Mouse (Mus musculus) retina, embryonic 14.5 days (tissue): ENCODE data around the gene Nprl2.
A peak's percentile ranks its signal among the peaks of the same experiment; 100 is the strongest.

Experiments used
- DNase-seq: peaks from one replicate; pipeline ENCODE4 v3.0.0-alpha.2; 2015; ENCODE audit warnings: low spot score

Nprl2 gene

GRCm38 (mm10) chr9:107577871-107578270, 35.8 kb downstream of the Nprl2 start:
- no peak for DNase-seq

GRCm38 (mm10) chr9:107578587-107578986, 36.6 kb downstream of the Nprl2 start, which contains the start of gene Naa80:
Naa80 (plus strand) TSS chr9:107578887.
- no peak for DNase-seq

- no peak for DNase-seq
Measured at GRCm38 (mm10) chr9:107579023-107579900, 37.2 kb downstream of the Nprl2 start.

- DNase-seq: peak; percentile 76
Measured at GRCm38 (mm10) chr9:107580501-107581317, 38.7 kb downstream of the Nprl2 start, which contains the start of gene Hyal3. Hyal3 (plus strand) TSS chr9:107580818.

DNA sequence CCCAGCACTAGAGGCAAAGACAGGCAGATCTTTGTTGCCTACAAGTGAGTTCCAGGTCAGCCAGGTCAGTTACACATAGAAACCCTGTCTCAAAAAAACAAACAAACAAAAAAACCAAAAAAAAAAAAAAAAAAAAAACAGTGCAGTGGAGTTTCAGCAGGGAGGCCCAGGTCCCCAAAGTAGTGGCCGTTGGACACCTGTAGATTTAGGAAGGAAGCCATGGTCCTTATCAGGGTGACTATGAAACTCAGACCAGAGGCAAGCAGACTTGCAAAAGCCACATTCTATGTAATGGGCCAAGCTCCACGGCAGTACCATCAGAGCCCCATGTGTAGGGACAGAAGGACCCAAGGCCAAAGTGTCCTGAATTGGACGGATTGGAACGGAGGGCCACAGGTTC, 39.6 kb downstream of the Nprl2 start:
- DNase-seq: no peak

GRCm38 (mm10) chr9:107582509-107583062, 40.6 kb downstream of the Nprl2 start:
- DNase-seq: no peak

- no peak for DNase-seq
Measured at GRCm38 (mm10) chr9:107583174-107583573, 41.1 kb downstream of the Nprl2 start.

- no peak for DNase-seq
Measured at GRCm38 (mm10) chr9:107586504-107586903, 44.5 kb downstream of the Nprl2 start.

DNA sequence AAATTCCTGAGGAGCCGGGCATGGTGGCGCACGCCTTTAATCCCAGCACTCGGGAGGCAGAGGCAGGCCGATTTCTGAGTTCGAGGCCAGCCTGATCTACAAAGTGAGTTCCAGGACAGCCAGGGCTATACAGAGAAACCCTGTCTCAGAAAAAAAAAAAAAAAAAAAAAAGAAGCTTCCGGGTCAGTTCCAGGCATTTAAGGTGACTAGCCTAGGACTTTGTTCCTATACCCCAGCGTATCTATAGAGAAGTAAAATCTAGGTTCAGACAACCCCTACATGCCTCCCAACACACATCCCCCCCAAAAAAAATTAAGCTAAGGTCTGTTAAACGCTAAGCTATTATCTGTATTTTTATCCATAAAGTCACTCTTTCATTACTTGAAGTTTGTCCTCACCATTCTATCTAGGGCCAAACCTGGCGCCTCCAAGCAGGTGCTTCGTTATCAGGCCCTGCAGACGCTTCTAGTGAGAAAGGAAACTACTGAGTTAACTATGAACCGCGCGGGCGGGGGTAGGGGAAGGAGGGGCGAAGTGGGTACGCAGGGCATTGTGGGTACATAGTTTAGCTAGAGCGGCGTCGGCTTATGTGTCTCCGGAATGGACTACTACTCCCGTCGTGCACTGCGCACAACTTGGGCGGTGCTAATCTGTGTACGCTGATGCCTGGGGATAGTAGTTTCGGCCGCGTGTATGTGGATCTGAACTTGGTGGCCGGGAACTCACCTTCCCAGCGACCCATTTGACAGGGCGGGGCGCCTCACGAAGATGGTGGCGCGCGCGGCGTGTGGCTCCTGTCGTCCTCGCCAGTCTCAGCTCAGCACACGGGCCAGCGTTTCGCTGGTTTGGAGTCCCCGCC, 45.2 kb downstream of the Nprl2 start, which contains the start of gene Ifrd2:
TSS of gene Ifrd2 (plus strand) at position 669 of the 859 bp plus-strand sequence.
- DNase-seq: peak; percentile 98

DNA sequence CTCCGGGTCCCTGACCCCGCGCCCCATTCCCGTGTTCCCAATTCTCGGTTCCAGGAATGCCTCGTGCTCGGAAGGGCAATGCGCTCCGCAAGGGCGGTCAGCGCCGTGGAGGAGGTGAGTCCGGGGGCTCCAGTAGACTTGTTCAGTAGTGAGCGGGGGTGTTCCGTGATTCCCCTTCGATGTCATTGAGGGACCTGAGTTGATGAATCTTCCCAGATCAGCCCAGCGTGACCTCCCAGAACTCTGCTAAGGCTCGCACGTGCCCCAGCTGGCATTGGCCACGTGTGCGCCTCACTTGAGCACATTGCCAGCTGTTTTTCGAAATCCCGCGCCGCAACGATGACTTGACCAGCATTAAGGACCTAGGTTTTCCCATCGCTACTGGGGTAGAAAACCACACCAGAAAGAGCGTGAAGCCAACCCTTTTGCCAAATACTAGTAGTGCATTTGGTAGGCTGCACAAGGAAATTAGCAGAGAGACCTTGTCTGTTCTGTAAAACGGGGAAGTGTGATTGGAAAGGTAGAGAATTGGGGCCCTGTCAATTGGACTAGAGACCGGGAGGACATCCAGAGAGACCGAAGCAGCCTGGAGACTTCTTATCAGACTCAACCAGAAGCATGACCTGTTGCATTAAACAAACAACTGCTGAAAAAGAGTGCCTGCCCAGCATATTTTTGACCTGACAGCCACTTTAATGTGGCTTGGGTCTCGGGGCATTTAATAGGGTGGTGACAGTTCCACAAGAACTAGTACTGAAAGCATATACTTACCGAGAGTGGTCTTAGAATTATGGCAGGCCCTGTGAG, 46.0 kb downstream of the Nprl2 start:
- peak; percentile 62 for DNase-seq

GRCm38 (mm10) chr9:107590058-107590772, 48.2 kb downstream of the Nprl2 start:
- no peak for DNase-seq

DNA sequence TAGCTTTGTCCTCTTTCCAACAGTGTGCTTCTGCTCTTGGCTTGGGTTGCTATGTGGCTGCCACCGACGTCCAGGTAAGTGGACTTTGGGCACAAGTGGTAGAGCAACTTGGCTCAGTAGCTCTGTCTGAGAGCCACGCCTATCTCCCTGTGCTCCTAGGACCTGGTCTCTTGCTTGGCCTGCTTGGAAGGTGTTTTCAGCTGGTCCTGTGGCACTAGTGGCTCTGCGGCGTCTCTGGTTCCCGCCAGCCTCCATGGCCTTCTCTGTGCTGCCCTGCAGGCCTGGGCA, 48.7 kb downstream of the Nprl2 start:
- DNase-seq: no peak

DNA sequence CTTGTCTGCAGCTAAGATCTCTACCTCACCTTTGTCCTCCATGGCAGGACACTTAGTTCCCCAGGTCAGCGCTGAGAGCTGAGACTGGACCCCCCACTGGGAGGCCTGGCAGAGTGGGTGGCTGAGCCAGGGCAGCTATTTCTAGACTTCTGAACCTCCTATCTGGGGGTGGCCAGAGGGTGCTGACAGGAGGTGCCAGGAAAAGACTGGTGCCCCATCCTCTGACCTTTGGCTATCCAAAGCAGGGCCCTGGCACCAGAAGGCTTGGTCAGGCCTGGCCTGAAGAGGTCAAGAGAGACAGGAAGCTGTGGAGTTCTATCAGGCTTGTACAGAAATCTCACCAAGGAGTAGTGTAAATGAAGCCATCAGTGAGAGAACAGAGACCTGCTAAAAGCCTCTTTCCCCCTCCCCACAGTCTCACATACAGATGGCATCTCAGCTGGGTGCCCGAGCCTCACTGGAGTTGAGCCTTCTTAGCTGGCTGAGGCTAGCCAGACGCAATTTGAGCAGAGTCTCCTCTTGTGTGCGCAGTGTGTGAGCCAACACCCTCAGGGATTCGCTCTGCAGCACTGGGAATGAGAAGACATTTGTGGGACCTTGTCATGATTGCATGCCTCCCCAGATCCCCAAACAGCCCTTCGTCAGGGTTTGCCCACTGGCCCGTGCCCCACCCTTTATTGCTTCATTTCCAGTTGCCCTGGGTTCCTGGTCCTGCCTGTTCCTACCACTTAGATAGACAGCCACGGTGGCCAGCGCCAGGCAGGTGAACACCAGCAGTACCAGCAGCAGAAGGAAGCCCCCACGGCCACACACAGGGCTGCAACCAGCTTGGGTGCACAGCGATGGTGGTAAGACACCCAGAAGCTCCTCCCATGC, 51.3 kb downstream of the Nprl2 start:
- DNase-seq: no peak

GRCm38 (mm10) chr9:107594281-107595062, 52.4 kb downstream of the Nprl2 start:
- DNase-seq: no peak
